Mouse (Mus musculus) brain, embryonic 14.5 days (tissue): ENCODE data around the gene Snx19.

Experiments used
- CTCF ChIP-seq: fragments of 200-500 bp; IDR thresholded peaks from 2 replicates; pipeline ENCODE4 v1.5.1; 2012; ENCODE audit warnings: inconsistent platforms, mild to moderate bottlenecking, moderate library complexity, borderline replicate concordance; ENCODE audit not compliant: insufficient read depth, insufficient read length; ENCODE audit errors: extremely low read depth
- POLR2A ChIP-seq: fragments of 200-500 bp; IDR thresholded peaks from 2 replicates; pipeline ENCODE4 v1.6.1; 2012; ENCODE audit warnings: mild to moderate bottlenecking, inconsistent platforms, borderline replicate concordance; ENCODE audit not compliant: poor library complexity, insufficient read depth, insufficient read length, severe bottlenecking; ENCODE audit errors: extremely low read depth

DNA sequence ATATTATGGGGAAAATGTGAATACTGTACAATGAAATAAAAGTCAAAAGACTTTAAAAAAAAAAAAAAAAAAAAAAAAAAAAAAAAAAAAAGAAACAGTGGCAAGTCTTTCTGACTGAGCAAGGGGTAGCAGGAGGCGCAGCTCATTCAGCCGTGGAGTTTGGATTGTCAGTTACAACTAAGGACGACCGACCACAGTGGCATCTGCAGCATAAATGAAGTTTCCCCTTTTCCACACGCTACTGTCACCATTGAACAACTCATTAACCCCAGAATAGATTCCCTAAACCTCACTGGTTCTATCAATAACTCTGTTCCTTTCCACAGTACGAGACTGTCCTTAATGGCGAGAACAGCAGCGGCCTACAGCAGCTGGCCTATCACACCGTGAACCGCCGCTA lies 5.0 kb downstream of the Snx19 start:
- TF ChIP-seq CTCF (no peak), POLR2A (no peak)
